Mouse (Mus musculus) thymus, adult 2 months (tissue): Measurements from ENCODE around the gene Flii.

ENCODE experiments used
- CTCF ChIP-seq: fragments of 200-500 bp; IDR thresholded peaks from 2 replicates; pipeline ENCODE4 v1.5.1; 2012; ENCODE audit warnings: mild to moderate bottlenecking, control low read depth, low read length, moderate library complexity, borderline replicate concordance; ENCODE audit not compliant: control insufficient read depth, poor library complexity, insufficient read depth; ENCODE audit errors: extremely low read depth
- POLR2A ChIP-seq: fragments of 200-500 bp; IDR thresholded peaks from 2 replicates; pipeline ENCODE4 v1.6.1; 2012; ENCODE audit warnings: mild to moderate bottlenecking, low read length, control low read depth, moderate library complexity; ENCODE audit not compliant: control insufficient read depth, poor library complexity, insufficient read depth; ENCODE audit errors: extremely low read depth

DNA sequence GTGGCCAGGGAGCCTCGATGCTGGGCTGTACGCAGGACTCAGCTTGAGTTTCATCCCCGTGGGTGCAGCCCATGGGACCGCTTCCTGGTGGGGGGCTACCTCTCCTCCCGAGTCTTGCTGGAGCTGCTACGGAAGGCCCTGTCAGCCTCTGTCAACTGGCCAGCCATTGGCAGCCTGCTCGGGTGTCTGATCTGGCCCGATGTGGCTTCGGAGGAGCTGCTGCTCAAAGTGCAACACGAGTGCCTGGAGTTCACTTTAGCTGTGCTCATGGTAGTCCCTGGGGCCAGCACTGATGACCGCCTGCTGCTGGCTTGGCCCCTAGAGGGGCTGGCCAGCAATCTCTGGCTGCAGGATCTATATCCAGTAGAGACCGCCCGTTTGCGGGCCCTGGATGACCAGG lies 4.2 kb upstream of the Flii start:
- no peak for TF ChIP-seq POLR2A
- no peak for TF ChIP-seq CTCF
